Mouse (Mus musculus): Measurements from ENCODE around the gene Tbx3.

DNA sequence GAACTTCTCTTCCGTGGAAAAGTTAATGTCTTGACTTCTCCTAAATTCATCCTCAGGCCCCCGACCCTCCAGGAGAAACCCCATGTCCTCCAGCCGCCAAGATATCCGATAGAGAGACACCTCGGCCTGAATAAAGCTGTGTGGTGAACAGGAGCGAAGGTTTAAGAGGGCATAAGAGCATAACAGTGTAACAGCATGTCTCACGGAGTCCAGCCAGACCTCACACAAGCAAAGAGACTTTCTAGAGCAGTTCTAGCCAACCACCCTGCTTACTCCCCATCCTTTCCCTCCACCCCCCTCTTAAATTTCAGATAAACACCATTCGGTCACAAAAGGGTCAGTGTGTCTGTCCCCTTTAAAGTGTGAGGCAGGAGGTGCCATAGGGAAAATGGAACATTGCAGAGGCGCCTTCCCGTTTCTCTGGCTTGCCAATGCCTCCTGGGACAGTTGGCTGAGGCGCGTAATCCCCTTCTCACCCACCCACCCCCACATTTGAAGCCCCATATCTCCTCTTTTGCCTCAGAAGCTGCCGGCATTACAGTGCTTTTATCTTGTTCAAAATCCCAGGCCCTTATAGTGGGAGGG, 3.0 kb upstream of the Tbx3 start:
- no peak for TF ChIP-seq CTCF (IDR thresholded peaks at IDR 0.05; ENCODE audit: borderline replicate concordance, insufficient read depth, low read length)
- TF ChIP-seq POLR2A (IDR thresholded peaks at IDR 0.05; ENCODE audit: low read depth, low read length) = no peak

Measured in embryonic fibroblast, embryonic 13.5 days (primary cell).